Mouse (Mus musculus): ENCODE results near the gene Oaz1. TPM values are rescaled to one million over a fixed set of nuclear protein-coding genes. Genes with fewer than 3 reads are reported as not detected.
"Not testable (repeated sequence)": the region's sequence is repeated elsewhere in the genome, so short reads cannot be mapped to it uniquely, and the experiment has no call there.

The Oaz1 gene
- total RNA-seq, 2 experiments from 2014 or later, result 500 to 527 TPM

GRCm38 (mm10) chr10:80799070-80799566 is 27.3 kb upstream of the Oaz1 start:
- DNase-seq (ENCODE audit: low spot score in 2 of 2), result no peak
- intact Hi-C loops (cut with DNase I), result loop anchor here (2.0 kb wide), 1 partner anchor 44 kb away; the partner anchor contains the start of gene Dot1l

DNA sequence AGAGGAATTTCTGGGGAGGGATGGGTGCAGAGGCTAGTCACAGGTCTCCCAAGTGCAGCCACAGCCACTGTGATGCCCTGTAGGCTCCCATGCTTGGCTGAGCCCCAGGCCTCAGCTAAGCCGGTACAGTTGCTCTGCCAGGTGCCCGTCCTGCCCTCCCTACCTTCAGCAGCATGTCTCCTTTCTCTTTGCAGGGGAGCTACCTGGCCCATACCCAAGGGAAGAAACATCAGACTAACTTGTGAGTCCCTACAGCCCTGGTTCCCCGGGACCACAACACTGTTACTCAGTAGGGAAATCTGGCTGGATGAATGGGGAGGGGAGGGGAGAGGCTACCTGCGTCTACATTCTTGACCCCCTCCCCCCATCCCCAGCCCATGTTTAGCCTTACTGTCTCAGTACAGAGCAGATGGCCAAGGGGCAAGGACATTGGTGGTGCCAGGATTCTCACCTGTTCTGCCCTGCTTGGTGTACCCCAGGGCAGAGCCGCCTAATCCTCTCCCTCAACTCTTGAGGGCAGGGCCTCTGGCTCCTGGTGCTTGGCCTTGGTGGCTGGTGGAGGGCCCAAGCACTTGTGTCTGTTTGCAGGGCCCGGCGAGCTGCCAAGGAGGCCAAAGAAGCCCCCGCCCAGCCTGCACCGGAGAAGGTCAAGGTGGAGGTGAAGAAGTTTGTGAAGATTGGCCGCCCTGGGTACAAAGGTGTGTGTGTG is 24.1 kb upstream of the Oaz1 start:
- no peak for DNase-seq (ENCODE audit: low spot score in 2 of 2)
- intact Hi-C loops (cut with DNase I), result no loop called here

DNA sequence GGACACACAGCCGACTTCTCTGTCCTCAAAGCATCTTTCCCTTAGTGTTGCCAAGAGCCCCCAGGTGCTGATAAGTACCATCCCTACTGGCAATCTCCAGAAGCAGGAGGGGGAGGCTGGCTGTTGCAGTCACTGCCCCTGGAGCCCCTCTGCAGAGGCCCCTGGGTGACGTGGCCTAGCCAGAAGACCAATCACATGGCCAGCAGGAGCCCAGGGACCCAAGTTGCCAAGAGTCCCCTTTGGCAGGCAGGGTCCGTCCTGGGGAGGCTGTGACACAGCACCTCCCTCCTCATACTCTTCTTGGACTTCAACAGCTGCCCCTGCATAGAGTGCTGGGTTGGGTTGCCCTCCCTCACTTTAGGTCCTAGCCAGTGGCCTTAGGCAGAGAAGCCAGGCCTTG is 23.5 kb upstream of the Oaz1 start:
- intact Hi-C loops (cut with DNase I), result no loop called here
- DNase-seq (ENCODE audit: low spot score in 2 of 2), result no peak

DNA sequence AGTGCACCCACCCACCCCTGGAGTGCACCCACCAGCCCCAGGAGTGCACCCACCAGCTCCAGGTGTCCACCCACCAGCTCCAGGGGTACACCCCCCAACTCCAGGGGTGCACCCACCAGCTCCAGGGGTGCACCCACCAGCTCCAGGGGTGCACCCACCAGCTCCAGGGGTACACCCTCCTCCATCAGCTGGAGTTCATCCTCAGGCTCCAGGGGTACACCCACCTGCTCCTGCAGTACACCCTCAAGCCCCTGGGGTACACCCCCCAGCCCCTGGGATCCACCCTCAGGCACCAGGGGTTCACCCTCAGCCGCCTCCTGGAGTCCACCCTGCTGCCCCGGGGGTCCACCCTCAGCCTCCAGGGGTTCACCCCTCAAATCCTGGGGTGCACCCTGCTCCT is 22.1 kb upstream of the Oaz1 start:
- no peak for DNase-seq (ENCODE audit: low spot score in 2 of 2)
- intact Hi-C loops (cut with DNase I), result no loop called here

- intact Hi-C loops (cut with DNase I), result no loop called here
Measured at GRCm38 (mm10) chr10:80804916-80805315, 21.5 kb upstream of the Oaz1 start, which contains the start of gene Amh. Amh (plus strand) TSS chr10:80805243.

DNA sequence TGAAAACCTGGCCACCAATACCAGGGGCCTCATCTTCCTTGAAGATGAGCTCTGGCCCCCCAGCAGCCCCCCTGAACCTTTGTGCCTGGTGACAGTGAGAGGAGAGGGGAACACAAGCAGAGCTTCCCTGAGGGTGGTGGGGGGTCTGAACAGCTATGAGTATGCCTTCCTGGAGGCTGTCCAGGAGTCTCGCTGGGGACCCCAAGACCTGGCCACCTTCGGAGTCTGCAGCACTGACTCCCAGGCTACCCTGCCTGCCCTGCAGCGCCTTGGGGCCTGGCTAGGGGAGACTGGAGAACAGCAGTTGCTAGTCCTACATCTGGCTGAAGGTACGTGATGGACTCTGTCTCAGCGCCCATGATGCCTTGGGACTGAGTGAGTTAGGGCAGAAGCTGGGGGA is 21.1 kb upstream of the Oaz1 start:
- no peak for DNase-seq (ENCODE audit: low spot score in 2 of 2)
- intact Hi-C loops (cut with DNase I), result no loop called here

More at GRCm38 (mm10) chr10:80804916-80805315, 21.5 kb upstream of the Oaz1 start, which contains the start of gene Amh:
- DNase-seq (ENCODE audit: low spot score in 2 of 2), result no peak

- DNase-seq (ENCODE audit: low spot score in 2 of 2), result peak; percentile 67 to 70
- intact Hi-C loops (cut with DNase I), result no loop called here
Measured at GRCm38 (mm10) chr10:80805925-80806324, 20.5 kb upstream of the Oaz1 start.

DNA sequence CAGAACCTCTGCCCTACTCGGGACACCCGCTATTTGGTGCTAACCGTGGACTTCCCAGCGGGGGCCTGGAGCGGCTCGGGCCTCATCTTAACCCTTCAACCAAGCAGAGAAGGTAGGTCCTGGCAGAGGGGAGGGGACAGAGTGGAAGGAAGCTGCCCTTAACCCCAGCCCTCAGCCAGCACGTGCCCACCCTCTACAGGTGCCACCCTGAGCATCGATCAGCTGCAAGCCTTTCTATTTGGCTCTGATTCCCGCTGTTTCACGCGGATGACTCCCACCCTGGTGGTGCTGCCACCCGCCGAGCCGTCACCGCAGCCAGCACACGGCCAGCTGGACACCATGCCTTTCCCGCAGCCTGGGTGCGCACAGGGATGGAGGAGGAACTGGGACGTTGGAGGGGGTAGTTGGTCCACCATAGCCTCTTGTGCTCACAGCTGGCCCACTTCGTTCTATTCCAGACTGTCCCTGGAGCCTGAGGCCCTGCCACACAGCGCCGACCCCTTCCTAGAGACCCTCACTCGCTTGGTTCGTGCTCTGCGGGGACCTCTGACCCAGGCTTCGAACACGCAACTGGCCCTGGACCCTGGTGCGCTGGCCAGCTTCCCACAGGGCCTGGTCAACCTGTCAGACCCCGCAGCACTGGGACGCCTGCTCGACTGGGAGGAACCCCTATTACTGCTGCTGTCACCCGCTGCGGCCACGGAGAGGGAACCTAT is 20.0 kb upstream of the Oaz1 start:
- intact Hi-C loops (cut with DNase I), result no loop called here
- no peak for DNase-seq (ENCODE audit: low spot score in 2 of 2)

- intact Hi-C loops (cut with DNase I), result no loop called here
- peak; percentile 90 to 95 for DNase-seq (ENCODE audit: low spot score in 2 of 2)
Measured at GRCm38 (mm10) chr10:80807057-80807627, 19.3 kb upstream of the Oaz1 start.

- DNase-seq (ENCODE audit: low spot score in 2 of 2), result no peak
- intact Hi-C loops (cut with DNase I), result no loop called here
Measured at GRCm38 (mm10) chr10:80808099-80808984, 18.1 kb upstream of the Oaz1 start.

DNA sequence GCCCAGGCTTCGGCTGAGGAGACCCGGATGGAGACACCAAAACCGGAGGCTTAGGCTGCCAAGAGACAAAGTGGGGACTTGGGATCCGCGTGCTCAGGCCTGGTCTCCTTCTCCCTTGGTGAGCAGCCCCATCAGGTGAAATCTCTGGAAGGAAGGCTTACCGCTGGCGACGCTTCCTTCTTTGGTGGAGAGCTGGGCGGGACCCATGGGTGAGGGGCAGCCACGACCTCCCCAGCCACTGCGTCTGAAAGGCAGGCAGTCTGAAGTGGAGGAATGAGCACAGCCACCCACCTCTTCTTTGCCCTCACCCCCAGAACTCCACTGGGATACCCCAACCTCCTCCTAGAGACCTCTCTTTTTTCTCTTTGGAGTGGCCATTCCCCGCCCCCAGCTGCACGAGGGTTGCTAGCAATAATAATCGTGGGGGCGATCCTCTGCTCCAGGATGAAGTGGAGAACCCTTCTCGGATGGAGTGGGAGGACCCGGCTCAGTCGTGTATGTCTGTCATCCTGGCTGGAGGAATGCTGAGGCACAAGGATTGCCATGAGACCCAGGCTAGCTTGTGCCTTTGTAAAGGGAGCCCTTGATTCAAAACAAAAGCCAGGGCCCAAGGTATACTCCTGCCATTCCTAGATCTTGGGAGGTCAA is 17.3 kb upstream of the Oaz1 start:
- peak in 1 of 2 experiments; percentile 66 for DNase-seq (ENCODE audit: low spot score in 2 of 2)
- intact Hi-C loops (cut with DNase I), result no loop called here

GRCm38 (mm10) chr10:80810084-80810483 is 16.4 kb upstream of the Oaz1 start:
- intact Hi-C loops (cut with DNase I), result no loop called here
- DNase-seq (ENCODE audit: low spot score in 2 of 2), result no peak

DNA sequence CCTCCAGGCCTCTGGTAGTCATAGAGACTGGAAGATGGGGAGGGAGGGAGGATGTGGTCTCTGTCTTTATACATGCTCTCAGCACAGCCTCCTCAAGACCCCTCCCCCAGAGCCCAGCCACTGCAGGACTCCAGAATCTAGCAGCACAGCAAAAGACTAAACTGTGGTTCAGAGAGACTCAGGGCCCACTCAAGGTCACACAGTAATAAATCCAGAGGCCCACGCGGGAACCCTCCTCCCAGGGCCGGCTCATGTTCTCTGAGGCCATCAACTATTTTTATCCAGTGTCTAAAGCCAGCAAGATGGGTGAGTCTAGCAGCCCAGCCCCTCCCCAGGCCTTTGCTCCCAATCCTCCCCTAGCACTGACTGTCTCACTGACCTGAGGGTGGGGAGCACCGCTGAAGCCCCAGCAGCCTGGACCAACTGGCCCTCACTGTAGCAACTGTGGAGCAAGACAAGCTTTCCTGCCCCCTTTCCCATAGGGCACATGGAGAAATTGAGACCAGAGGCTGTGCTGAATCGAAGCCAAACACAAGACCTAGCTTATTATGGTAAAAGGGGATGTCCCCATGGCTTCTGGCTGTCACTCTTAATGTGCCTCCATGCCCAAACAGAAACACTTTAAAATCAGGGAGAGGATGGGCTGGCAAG is 13.9 kb upstream of the Oaz1 start:
- intact Hi-C loops (cut with DNase I), result no loop called here
- DNase-seq (ENCODE audit: low spot score in 2 of 2), result no peak

DNA sequence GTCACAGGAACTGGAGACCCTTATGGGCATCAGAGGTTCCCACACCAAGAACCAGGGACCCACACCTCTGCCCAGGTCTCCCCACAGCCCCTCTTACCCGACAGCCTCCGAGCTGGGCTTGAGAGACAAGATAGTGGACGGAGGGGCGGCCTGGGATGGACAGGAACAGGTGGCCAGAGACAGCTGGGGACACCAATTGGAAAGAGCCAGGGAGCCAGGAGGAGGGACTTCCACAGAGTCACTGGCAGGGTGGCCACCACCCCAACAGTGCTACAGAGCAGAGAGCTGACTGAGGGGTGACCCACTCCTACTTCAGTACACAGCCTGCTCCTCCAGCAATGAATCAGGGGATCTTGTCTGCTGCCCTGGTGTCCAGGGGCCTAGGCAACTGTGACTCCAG is 13.1 kb upstream of the Oaz1 start, which contains the start of gene Jsrp1:
Gene Jsrp1 (minus strand): TSS at position 133 of the 400 bp plus-strand sequence.
- DNase-seq (ENCODE audit: low spot score in 2 of 2), result no peak
- intact Hi-C loops (cut with DNase I), result no loop called here

DNA sequence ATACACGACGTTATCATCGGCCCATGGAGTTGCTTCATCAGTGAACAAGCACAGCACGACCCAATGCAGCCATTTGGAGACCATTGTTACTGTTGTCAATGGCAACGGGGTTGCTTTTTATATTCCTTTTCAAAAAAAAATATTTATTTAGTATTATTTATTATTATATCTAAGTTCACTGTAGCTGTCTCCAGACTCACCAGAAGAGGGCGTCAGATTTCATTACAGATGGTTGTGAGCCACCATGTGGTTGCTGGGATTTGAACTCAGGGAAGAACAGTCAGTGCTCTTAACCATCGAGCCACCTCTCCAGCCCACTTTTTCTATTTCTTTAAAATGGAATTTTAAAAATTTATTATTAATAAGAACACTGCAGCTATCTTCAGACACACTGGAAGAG is 11.7 kb upstream of the Oaz1 start:
- intact Hi-C loops (cut with DNase I), result no loop called here
- DNase-seq (ENCODE audit: low spot score in 2 of 2), result no peak

DNA sequence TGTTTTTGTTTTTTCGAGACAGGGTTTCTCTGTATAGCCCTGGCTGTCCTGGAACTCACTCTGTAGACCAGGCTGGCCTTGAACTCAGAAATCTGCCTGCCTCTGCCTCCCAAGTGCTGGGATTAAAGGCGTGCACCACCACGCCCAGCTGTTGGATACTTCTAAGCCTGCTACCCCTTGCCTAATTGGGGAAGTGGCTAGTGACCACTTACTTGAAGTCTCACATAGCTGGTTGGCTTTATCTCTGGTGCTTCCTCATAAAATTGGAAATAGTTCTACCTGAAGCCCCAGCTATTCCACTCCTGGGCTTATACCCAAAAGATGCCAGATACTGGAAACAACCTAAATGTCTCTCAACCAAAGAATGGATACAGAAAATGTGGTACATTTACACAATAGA is 10.2 kb upstream of the Oaz1 start:
- intact Hi-C loops (cut with DNase I); DNase-seq (ENCODE audit: low spot score in 2 of 2): not testable (repeated sequence)

GRCm38 (mm10) chr10:80817164-80817563 is 9.3 kb upstream of the Oaz1 start:
- intact Hi-C loops (cut with DNase I), result no loop called here

GRCm38 (mm10) chr10:80817955-80818354 is 8.5 kb upstream of the Oaz1 start:
- intact Hi-C loops (cut with DNase I), result not testable (repeated sequence)

More at GRCm38 (mm10) chr10:80817164-80817563, 9.3 kb upstream of the Oaz1 start:
- no peak for DNase-seq (ENCODE audit: low spot score in 2 of 2)

More at GRCm38 (mm10) chr10:80817955-80818354, 8.5 kb upstream of the Oaz1 start:
- DNase-seq (ENCODE audit: low spot score in 2 of 2), result not testable (repeated sequence)

All from left cerebral cortex, postnatal 25 days (tissue).